Mouse (Mus musculus) testis, postnatal 14 days (tissue): ENCODE results near the gene Gm20909.
"Not testable (repeated sequence)": the region's sequence is repeated elsewhere in the genome, so short reads cannot be mapped to it uniquely, and the experiment has no call there.

Experiments
- DNase-seq: peaks from one replicate; pipeline ENCODE4 v3.0.0; 2021; ENCODE audit warnings: low spot score

Gene Gm20909

GRCm38 (mm10) chrY:21164270-21164669, at the start of gene Gm20909:
Gm20909 (plus strand) TSS chrY:21164570.
- DNase-seq = not testable (repeated sequence)
